Mouse (Mus musculus): ENCODE results near the gene Cdh5.

DNA sequence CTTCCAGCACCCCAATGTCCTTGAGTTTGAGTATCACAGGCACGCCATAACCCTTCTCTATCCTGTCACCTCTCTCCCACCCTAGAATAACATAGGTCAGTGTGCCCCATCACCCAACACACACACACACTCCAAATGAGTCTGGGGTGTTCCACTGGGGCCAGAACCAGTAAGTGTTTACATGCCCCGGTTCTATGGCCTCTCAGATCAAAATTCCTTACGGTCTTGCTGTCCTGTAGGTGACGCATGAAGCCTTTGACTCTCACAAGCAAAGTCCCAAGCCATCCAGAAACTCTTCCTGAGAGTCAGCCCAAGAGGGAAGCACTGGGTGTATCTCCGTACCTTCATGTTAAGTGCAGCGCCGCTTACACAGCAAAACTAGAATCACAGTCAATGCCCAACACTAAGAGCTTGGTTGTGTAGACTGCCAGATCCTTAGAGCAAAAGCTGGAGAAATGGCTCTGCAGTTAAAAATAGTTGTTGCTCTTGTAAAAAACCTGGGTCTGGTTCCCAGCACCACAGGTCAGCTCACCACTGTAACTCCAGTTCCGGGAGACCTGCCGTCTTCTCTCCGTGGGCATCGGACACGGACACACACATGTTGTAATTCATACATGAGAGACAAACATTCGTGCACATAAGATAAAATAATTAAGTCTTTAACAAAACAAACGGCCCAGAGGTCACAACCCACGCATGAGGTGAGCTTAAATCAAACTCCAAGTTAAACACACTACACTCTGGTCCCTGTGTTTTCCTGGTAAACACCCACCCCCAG is 45.5 kb downstream of the Cdh5 start:
- TF ChIP-seq CTCF (IDR thresholded peaks at IDR 0.05; ENCODE audit: low read depth) (no peak), EP300 (optimal IDR thresholded peaks at IDR 0.05) (no peak)
